Mouse (Mus musculus) spleen, adult 2 months (tissue): ENCODE results near the gene L2hgdh. TPM values are rescaled to one million over a fixed set of nuclear protein-coding genes. Genes with fewer than 3 reads are reported as not detected.
A peak's percentile ranks its signal among the peaks of the same experiment; 100 is the strongest.

ENCODE experiments used
- DNase-seq, 2 experiments: peaks; one replicate each; pipeline versions ENCODE4 v3.0.0 to v3.0.0-alpha.2; 2012 to 2021; ENCODE audit warnings: low spot score in 2 of 2, low read depth in 1 of 2
- H3K27ac ChIP-seq: fragments of 200-500 bp; 2 replicates; pipeline ENCODE4 v1.5.1; 2012; ENCODE audit warnings: low read length, inconsistent platforms; ENCODE audit not compliant: insufficient read depth
- H3K27me3 ChIP-seq: fragments of 200-500 bp; 2 replicates; pipeline ENCODE4 v1.6.1; 2012; ENCODE audit warnings: mild to moderate bottlenecking, moderate library complexity, low read length, inconsistent platforms; ENCODE audit not compliant: control insufficient read depth, insufficient read depth
- H3K36me3 ChIP-seq: fragments of 200-500 bp; 2 replicates; pipeline ENCODE4 v1.6.1; 2012; ENCODE audit warnings: mild to moderate bottlenecking, low read length, inconsistent platforms; ENCODE audit not compliant: control insufficient read depth, insufficient read depth
- H3K4me1 ChIP-seq: fragments of 200-500 bp; 2 replicates; pipeline ENCODE4 v1.6.1; 2011; ENCODE audit warnings: inconsistent platforms; ENCODE audit not compliant: control insufficient read depth, insufficient read depth, insufficient read length
- H3K4me3 ChIP-seq: fragments of 200-500 bp; 2 replicates; pipeline ENCODE4 v1.5.1; 2011; ENCODE audit warnings: mild to moderate bottlenecking, inconsistent platforms; ENCODE audit not compliant: insufficient read depth, insufficient read length; ENCODE audit errors: extremely low read depth
- CTCF ChIP-seq: fragments of 200-500 bp; IDR thresholded peaks from 2 replicates; pipeline ENCODE4 v1.5.1; 2011; ENCODE audit warnings: mild to moderate bottlenecking, inconsistent platforms; ENCODE audit not compliant: insufficient read depth, insufficient read length, insufficient replicate concordance; ENCODE audit errors: extremely low read depth
- POLR2A ChIP-seq: fragments of 200-500 bp; IDR thresholded peaks from 2 replicates; pipeline ENCODE4 v1.6.1; 2011; ENCODE audit warnings: low read depth, low read length, inconsistent platforms
- WGBS: fragments of 180-500 bp; shearing (Covaris S2); methylation state at CpG from one replicate; pipeline ENCODE4 v1.1.7; 2018; 5-methylcytosine and 5-hydroxymethylcytosine counted together
- polyA plus RNA-seq: library from polyadenylated mRNA; depleted of rRNA; stranded (reverse); fragments of >200 nt; gene quantifications from 2 replicates; pipeline ENCODE4 v1.2.3, GENCODE M21; 2012

The L2hgdh gene
- polyA plus RNA-seq, 1 experiment: 1.4 TPM

DNA sequence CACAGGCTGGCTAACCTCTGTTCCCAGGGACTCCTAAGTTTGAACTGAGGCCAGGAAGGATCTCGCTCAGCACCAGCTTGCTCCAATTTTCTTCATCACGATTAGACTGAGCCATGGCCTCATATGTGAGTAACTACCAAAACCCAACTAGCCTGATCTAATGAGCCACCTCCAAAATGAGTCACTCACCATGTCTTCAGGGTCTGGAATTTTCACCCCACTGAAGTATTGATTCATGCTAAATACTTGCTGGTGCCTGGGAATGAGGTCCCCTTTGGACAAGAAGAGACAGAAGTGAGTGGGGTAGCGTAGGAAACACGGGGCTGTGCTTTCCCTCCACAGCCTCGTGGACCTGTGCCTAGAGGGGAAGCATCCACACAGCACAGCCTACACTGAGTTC lies 29.3 kb upstream of the L2hgdh start:
- Histone ChIP-seq H3K4me1 (no peaks in the 10 kb centered on the region), H3K4me3 (no peak overlapping the region), H3K27ac (no peak overlapping the region), H3K27me3 (no peaks in the 10 kb centered on the region), H3K36me3 (no peaks in the 10 kb centered on the region)
- no peak for TF ChIP-seq POLR2A
- no peak for TF ChIP-seq CTCF
- WGBS: 77% methylated on average over 5 of the region's 5 CpGs
- no peak for DNase-seq

DNA sequence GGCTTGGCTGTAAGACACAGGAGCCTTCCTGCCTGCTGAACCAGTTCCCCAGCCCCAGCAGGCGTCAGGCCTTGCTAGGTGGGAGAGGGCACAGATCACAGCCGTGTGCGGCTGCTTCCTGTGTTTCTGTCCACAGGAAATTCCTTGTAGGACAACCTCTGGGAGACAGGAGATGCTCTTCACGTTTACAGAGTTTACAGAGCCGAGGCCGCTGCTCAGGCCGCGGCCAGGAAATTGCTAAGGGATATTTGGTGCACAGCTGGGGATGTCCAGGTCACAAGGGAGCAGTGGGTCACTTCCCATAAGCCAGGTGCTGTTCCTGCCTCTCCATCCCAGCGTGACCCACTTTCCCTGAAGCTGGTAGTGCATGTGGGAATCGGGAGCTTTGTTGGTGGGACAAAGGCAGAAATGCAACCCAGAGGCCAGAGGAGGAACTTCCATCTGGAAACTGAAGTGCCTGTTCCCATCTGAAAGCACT lies 27.2 kb upstream of the L2hgdh start:
- Histone ChIP-seq H3K4me3 (no peak overlapping the region), H3K27me3 (no peaks in the 10 kb centered on the region), H3K27ac (no peak overlapping the region), H3K4me1 (no peaks in the 10 kb centered on the region), H3K36me3 (no peaks in the 10 kb centered on the region)
- DNase-seq: no peak
- TF ChIP-seq CTCF (no peak), POLR2A (no peak)
- 66% methylated on average over 10 of the region's 10 CpGs for WGBS

DNA sequence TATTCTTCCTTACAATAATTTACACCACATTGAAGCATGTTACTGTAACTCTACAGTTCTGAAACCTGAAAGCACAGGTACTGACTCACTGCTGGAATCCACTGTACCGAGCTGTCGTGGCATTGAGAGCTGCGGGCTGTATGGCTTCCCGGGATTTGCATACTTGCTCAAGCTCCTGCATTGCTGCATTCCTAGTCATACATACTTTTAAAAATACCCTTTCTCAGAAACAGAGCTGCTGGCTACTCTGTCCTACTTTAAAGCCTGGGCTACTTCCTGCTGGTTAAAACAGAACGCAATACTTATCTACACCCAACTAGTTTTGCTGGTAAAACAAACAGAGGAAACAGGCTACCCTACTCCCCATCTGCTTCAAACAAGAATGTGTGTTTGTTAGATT lies 19.5 kb upstream of the L2hgdh start:
- Histone ChIP-seq H3K27me3 (no peaks in the 10 kb centered on the region), H3K4me3 (no peak overlapping the region), H3K27ac (no peak overlapping the region), H3K36me3 (no peaks in the 10 kb centered on the region), H3K4me1 (no peaks in the 10 kb centered on the region)
- no peak for DNase-seq
- WGBS: 96% methylated on average over 5 of the region's 5 CpGs
- TF ChIP-seq CTCF: no peak
- TF ChIP-seq POLR2A: no peak

DNA sequence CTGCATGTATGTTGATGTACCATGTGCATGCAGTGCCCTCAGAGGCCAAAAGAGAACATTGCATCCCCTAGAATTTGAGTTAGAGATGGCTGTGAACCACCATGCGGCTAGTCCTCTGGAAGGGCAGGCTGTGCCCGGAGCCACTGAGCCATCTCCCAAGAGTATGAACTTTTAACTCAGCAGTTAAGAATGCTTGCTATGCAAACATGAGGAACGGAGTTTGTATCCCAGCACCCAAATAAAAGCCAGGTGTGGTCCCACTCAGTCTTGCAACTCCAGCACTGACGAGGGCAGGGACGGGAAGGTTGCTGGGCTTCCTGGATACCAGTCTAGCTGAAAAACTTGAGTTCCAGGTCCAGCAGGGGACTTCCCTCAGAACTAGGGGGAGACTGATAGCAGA lies 17.3 kb upstream of the L2hgdh start:
- no peak for DNase-seq
- TF ChIP-seq CTCF (no peak), POLR2A (no peak)
- 94% methylated on average over 5 of the region's 5 CpGs for WGBS
- Histone ChIP-seq H3K4me3 (no peak overlapping the region), H3K27me3 (no peaks in the 10 kb centered on the region), H3K27ac (no peak overlapping the region), H3K36me3 (no peaks in the 10 kb centered on the region), H3K4me1 (no peaks in the 10 kb centered on the region)

DNA sequence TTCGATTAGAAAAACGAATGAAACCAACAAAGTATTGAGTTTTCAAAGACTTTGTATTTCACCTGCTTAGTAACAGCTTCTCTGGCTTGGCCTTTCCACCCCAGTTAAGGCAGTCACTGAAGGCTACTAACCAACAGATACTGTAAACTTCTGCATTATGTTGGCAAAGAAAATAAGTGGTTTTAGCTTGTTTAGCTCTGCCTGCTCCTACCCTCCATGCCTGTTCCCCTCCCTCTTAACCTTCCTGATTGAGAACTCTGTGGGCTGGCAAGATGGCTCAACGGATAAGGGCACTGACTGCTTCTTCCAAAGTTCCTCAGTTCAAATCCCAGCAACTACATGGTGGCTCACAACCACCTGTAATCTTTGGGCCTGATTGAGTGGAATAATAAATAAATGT lies 9.2 kb upstream of the L2hgdh start:
- DNase-seq: no peak
- no peak overlapping the region for H3K27ac ChIP-seq
- no peaks in the 10 kb centered on the region for H3K27me3 ChIP-seq
- no peak overlapping the region for H3K4me3 ChIP-seq
- H3K36me3 ChIP-seq: no peaks in the 10 kb centered on the region
- no peaks in the 10 kb centered on the region for H3K4me1 ChIP-seq
- TF ChIP-seq CTCF: no peak
- TF ChIP-seq POLR2A: no peak
- WGBS: 44% methylated on average over 3 of the region's 3 CpGs

DNA sequence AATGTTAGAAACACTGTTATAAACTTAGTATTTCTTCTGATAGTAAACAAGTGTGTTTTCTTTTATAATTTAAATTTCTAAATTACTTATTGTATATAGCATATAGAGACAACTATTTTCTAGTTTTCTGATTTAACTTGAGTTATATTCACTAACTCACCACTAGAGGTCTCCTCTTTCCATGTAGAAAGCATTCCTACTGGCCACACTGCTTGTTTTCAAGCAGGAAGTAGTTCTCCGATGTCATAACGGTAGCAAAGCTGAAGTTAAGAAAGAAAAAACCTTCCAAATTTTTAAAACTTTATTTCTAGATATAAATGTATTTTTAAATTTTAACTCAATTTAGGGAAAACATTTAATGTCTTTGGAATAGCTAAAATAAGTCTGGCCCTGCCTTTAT lies 8.8 kb upstream of the L2hgdh start:
- H3K4me3 ChIP-seq: no peak overlapping the region
- H3K27ac ChIP-seq: no peak overlapping the region
- H3K36me3 ChIP-seq: no peaks in the 10 kb centered on the region
- DNase-seq: peak in 1 of 2 experiments; percentile 38
- 2% methylated on average over 2 of the region's 2 CpGs for WGBS
- no peak for TF ChIP-seq POLR2A
- TF ChIP-seq CTCF: no peak
- no peaks in the 10 kb centered on the region for H3K27me3 ChIP-seq
- H3K4me1 ChIP-seq: no peaks in the 10 kb centered on the region

DNA sequence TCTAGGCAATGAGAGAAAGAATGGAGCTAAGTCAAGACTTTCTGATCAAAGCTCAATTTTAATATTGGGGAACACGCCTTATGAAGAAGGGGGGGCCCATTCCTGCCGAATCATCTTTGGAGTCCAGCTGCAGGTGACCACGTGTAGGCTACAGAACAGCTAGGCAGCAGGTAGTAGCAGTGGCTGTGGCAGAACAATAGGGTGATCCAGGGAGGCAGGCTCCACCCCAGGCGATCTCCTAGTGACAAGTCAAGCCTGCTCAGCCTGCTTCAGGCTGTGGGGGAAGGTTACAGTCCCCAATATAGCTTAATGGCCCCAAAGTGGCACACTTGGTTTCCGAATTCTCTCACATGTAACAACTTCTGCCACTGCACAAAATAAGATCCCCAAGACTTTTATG lies 7.5 kb upstream of the L2hgdh start:
- H3K27me3 ChIP-seq: no peaks in the 10 kb centered on the region
- WGBS: 77% methylated on average over 5 of the region's 5 CpGs
- no peak for TF ChIP-seq POLR2A
- TF ChIP-seq CTCF: no peak
- H3K27ac ChIP-seq: no peak overlapping the region
- H3K36me3 ChIP-seq: no peaks in the 10 kb centered on the region
- H3K4me3 ChIP-seq: no peak overlapping the region
- DNase-seq: no peak
- H3K4me1 ChIP-seq: no peaks in the 10 kb centered on the region

DNA sequence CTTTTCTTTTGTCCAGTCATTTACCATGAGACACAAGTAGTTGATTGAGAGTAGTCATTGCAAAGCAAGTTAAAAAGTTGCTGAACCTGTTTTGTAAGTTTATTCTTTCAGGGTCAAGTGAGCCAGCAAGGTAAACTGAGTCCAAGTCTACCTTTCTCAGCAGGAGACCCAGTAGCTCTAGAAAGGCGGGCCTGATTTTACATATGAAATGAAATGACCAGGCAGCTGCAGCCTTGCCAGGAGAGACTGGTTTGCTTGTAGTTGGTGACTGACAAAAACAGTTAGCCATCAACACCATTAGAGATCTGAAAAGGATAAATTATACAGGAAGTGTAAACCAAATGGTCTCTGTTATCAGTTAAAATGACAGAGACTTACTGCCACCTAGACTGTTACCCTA lies 5.6 kb upstream of the L2hgdh start:
- 87% methylated on average over 1 of the region's 1 CpGs for WGBS
- TF ChIP-seq CTCF (no peak), POLR2A (no peak)
- DNase-seq: no peak

More for the DNA sequence above, 5.6 kb upstream of the L2hgdh start:
- Histone ChIP-seq H3K4me3 (no peak overlapping the region), H3K4me1 (no peaks in the 10 kb centered on the region; the same call in 1 of the 2 replicates), H3K27me3 (no peaks in the 10 kb centered on the region), H3K27ac (no peak overlapping the region), H3K36me3 (no peaks in the 10 kb centered on the region)
